Mouse (Mus musculus): ENCODE measurements at regions not wholly inside any gene's neighbourhood (a gene's known extent, or its start where the extent isn't known, plus 50 kb on each side); places are given as distances from the start of the nearest gene placed in this dataset.

GRCm38 (mm10) chr14:64511300-64511699 lies 407.2 kb downstream of the Prss52 start:
- peaks cover 4% of the 10 kb centered on the region for H3K9me3 ChIP-seq (replicated peaks; ENCODE audit: control insufficient read depth, low read length)
- H3K27ac ChIP-seq (ENCODE audit: low read length) = no peak overlapping the region
- H3K9ac ChIP-seq (ENCODE audit: low read length) = no peak overlapping the region
- no peak overlapping the region for H3K4me3 ChIP-seq (ENCODE audit: low read length)
- H3K27me3 ChIP-seq (ENCODE audit: control insufficient read depth, insufficient read depth, low read length) = no peaks in the 10 kb centered on the region
- H3K4me1 ChIP-seq (ENCODE audit: control insufficient read depth, insufficient read depth, low read length) = no peaks in the 10 kb centered on the region
- no peaks in the 10 kb centered on the region for H3K36me3 ChIP-seq (ENCODE audit: control insufficient read depth, insufficient read depth)
- no peak for ATAC-seq (replicated peaks; ENCODE audit: extremely low read depth, insufficient read depth, low FRiP score)
- no peak overlapping the region for H3K4me2 ChIP-seq (ENCODE audit: low read depth, low read length)
- 78% methylated on average over 7 of the region's 7 CpGs for WGBS

DNA sequence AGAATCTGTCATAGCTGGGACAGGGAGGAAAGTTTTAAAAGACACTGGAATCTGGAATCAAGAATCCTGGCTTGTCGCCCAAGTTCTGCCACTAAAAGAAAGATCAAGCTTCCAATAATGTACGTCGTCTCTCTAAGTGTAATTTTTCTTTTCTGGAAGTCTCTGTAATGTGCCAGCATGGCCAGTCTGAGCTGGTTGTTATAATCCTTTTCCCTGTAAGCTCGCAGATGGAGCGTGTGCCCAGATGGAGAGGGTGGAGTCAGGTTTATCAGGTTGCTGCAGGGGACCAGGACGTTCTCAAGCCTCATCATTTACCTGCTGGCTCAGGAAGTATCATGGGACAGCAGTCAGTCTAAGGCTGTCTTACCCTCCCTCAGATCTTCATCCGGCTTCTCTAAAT lies 408.6 kb downstream of the Prss52 start:
- Histone ChIP-seq H3K27me3 (ENCODE audit: control insufficient read depth, insufficient read depth, low read length) (no peaks in the 10 kb centered on the region), H3K9ac (ENCODE audit: low read length) (no peak overlapping the region), H3K9me3 (replicated peaks; ENCODE audit: control insufficient read depth, low read length) (peaks cover 4% of the 10 kb centered on the region), H3K4me1 (ENCODE audit: control insufficient read depth, insufficient read depth, low read length) (no peaks in the 10 kb centered on the region), H3K36me3 (ENCODE audit: control insufficient read depth, insufficient read depth) (no peaks in the 10 kb centered on the region), H3K4me2 (ENCODE audit: low read depth, low read length) (no peak overlapping the region), H3K27ac (ENCODE audit: low read length) (no peak overlapping the region), H3K4me3 (ENCODE audit: low read length) (no peak overlapping the region)
- no peak for ATAC-seq (replicated peaks; ENCODE audit: extremely low read depth, insufficient read depth, low FRiP score)
- 52% methylated on average over 7 of the region's 7 CpGs for WGBS

DNA sequence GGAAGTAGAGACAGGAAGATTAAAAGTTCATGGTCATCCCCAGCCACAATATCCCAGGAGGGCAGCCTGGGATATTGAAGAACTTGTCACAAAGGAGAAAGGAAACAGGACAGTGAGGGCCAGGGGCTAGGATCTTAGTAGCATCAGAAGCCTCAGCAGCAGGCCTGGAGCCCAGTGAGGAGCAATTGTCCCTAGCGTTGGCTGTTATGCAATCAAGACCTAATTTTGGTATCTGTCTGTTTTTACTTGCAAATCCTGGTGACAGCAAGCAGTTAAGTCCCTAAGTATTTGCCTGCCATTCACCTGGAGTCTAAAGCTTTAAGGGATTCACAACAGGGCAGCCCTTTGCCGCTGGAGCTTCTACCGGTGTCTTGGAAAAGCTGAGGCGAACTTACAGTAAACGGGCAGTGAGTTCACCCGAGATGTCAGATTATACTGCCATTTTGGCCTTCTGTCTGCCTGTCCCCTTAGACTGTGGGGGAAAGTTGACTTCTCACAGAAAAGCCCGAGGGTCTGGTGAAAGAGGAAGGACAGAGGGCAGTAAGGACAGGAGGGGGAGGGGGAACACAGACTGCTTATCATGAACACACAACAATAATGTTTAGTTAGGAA lies 413.6 kb downstream of the Prss52 start:
- Histone ChIP-seq H3K9me3 (replicated peaks; ENCODE audit: control insufficient read depth, low read length) (peaks cover 4% of the 10 kb centered on the region), H3K36me3 (ENCODE audit: control insufficient read depth, insufficient read depth) (no peaks in the 10 kb centered on the region), H3K27ac (ENCODE audit: low read length) (no peak overlapping the region), H3K4me1 (ENCODE audit: control insufficient read depth, insufficient read depth, low read length) (no peaks in the 10 kb centered on the region), H3K27me3 (ENCODE audit: control insufficient read depth, insufficient read depth, low read length) (no peaks in the 10 kb centered on the region), H3K4me3 (ENCODE audit: low read length) (no peak overlapping the region), H3K4me2 (ENCODE audit: low read depth, low read length) (no peak overlapping the region), H3K9ac (ENCODE audit: low read length) (no peak overlapping the region)
- 52% methylated on average over 7 of the region's 7 CpGs for WGBS
- ATAC-seq (replicated peaks; ENCODE audit: extremely low read depth, insufficient read depth, low FRiP score) = no peak

DNA sequence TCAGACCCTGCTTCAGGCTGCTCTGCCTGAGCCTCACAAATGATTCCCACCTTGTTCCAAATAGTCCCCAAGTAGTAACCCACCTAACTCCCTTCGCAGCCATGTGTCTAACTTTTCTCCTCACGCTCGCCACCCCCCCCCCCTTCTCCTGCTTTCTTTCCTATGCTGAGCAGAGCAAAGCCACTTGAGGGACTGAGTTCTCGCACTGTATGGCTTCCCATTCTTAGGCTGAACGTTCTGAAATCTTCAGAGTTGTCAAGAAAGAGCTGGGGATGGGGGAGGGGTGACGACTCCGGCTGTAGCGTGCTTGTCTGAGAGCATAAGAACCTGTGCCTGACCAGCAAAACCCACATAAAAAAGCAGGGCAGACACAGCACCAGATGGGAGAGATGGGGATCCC lies 420.6 kb downstream of the Prss52 start:
- Histone ChIP-seq H3K4me3 (ENCODE audit: low read length) (no peak overlapping the region), H3K4me2 (ENCODE audit: low read depth, low read length) (no peak overlapping the region), H3K36me3 (ENCODE audit: control insufficient read depth, insufficient read depth) (no peaks in the 10 kb centered on the region), H3K9ac (ENCODE audit: low read length) (no peak overlapping the region), H3K4me1 (ENCODE audit: control insufficient read depth, insufficient read depth, low read length) (no peaks in the 10 kb centered on the region), H3K27me3 (ENCODE audit: control insufficient read depth, insufficient read depth, low read length) (no peaks in the 10 kb centered on the region), H3K9me3 (replicated peaks; ENCODE audit: control insufficient read depth, low read length) (no peaks in the 10 kb centered on the region), H3K27ac (ENCODE audit: low read length) (no peak overlapping the region)
- no peak for ATAC-seq (replicated peaks; ENCODE audit: extremely low read depth, insufficient read depth, low FRiP score)
- 46% methylated on average over 8 of the region's 8 CpGs for WGBS

GRCm38 (mm10) chr14:64525302-64526078 lies 421.4 kb downstream of the Prss52 start:
- no peaks in the 10 kb centered on the region for H3K36me3 ChIP-seq (ENCODE audit: control insufficient read depth, insufficient read depth)
- H3K9ac ChIP-seq (ENCODE audit: low read length) = no peak overlapping the region
- no peak overlapping the region for H3K4me2 ChIP-seq (ENCODE audit: low read depth, low read length)
- H3K4me3 ChIP-seq (ENCODE audit: low read length) = no peak overlapping the region
- no peak overlapping the region for H3K27ac ChIP-seq (ENCODE audit: low read length)
- H3K4me1 ChIP-seq (ENCODE audit: control insufficient read depth, insufficient read depth, low read length) = no peaks in the 10 kb centered on the region
- WGBS = 54% methylated on average over 10 of the region's 10 CpGs
- H3K9me3 ChIP-seq (replicated peaks; ENCODE audit: control insufficient read depth, low read length) = no peaks in the 10 kb centered on the region
- ATAC-seq (replicated peaks; ENCODE audit: extremely low read depth, insufficient read depth, low FRiP score) = no peak
- no peaks in the 10 kb centered on the region for H3K27me3 ChIP-seq (ENCODE audit: control insufficient read depth, insufficient read depth, low read length)

- no peaks in the 10 kb centered on the region for H3K4me1 ChIP-seq (ENCODE audit: control insufficient read depth, insufficient read depth, low read length)
- WGBS = 40% methylated on average over 3 of the region's 3 CpGs
Measured at GRCm38 (mm10) chr14:64530541-64530940, 426.5 kb downstream of the Prss52 start.

GRCm38 (mm10) chr14:64531221-64531949 lies 427.3 kb downstream of the Prss52 start:
- Histone ChIP-seq H3K4me3 (ENCODE audit: low read length) (no peak overlapping the region), H3K27me3 (ENCODE audit: control insufficient read depth, insufficient read depth, low read length) (no peaks in the 10 kb centered on the region), H3K4me2 (ENCODE audit: low read depth, low read length) (no peak overlapping the region), H3K9ac (ENCODE audit: low read length) (no peak overlapping the region), H3K36me3 (ENCODE audit: control insufficient read depth, insufficient read depth) (no peaks in the 10 kb centered on the region), H3K27ac (ENCODE audit: low read length) (no peak overlapping the region), H3K9me3 (replicated peaks; ENCODE audit: control insufficient read depth, low read length) (no peaks in the 10 kb centered on the region), H3K4me1 (ENCODE audit: control insufficient read depth, insufficient read depth, low read length) (no peaks in the 10 kb centered on the region)
- no peak for ATAC-seq (replicated peaks; ENCODE audit: extremely low read depth, insufficient read depth, low FRiP score)
- WGBS = 50% methylated on average over 7 of the region's 7 CpGs

More at GRCm38 (mm10) chr14:64530541-64530940, 426.5 kb downstream of the Prss52 start:
- H3K9me3 ChIP-seq (replicated peaks; ENCODE audit: control insufficient read depth, low read length) = no peaks in the 10 kb centered on the region
- H3K4me3 ChIP-seq (ENCODE audit: low read length) = no peak overlapping the region
- no peak overlapping the region for H3K9ac ChIP-seq (ENCODE audit: low read length)
- no peak overlapping the region for H3K27ac ChIP-seq (ENCODE audit: low read length)
- H3K4me2 ChIP-seq (ENCODE audit: low read depth, low read length) = no peak overlapping the region
- H3K27me3 ChIP-seq (ENCODE audit: control insufficient read depth, insufficient read depth, low read length) = no peaks in the 10 kb centered on the region
- ATAC-seq (replicated peaks; ENCODE audit: extremely low read depth, insufficient read depth, low FRiP score) = no peak
- no peaks in the 10 kb centered on the region for H3K36me3 ChIP-seq (ENCODE audit: control insufficient read depth, insufficient read depth)

GRCm38 (mm10) chr14:64532351-64532750 lies 428.3 kb downstream of the Prss52 start:
- no peaks in the 10 kb centered on the region for H3K36me3 ChIP-seq (ENCODE audit: control insufficient read depth, insufficient read depth)
- H3K9ac ChIP-seq (ENCODE audit: low read length) = no peak overlapping the region
- H3K4me2 ChIP-seq (ENCODE audit: low read depth, low read length) = no peak overlapping the region
- no peaks in the 10 kb centered on the region for H3K27me3 ChIP-seq (ENCODE audit: control insufficient read depth, insufficient read depth, low read length)
- H3K9me3 ChIP-seq (replicated peaks; ENCODE audit: control insufficient read depth, low read length) = no peaks in the 10 kb centered on the region
- no peaks in the 10 kb centered on the region for H3K4me1 ChIP-seq (ENCODE audit: control insufficient read depth, insufficient read depth, low read length)
- no peak overlapping the region for H3K27ac ChIP-seq (ENCODE audit: low read length)
- ATAC-seq (replicated peaks; ENCODE audit: extremely low read depth, insufficient read depth, low FRiP score) = no peak
- H3K4me3 ChIP-seq (ENCODE audit: low read length) = no peak overlapping the region
- WGBS = 79% methylated on average over 5 of the region's 5 CpGs

DNA sequence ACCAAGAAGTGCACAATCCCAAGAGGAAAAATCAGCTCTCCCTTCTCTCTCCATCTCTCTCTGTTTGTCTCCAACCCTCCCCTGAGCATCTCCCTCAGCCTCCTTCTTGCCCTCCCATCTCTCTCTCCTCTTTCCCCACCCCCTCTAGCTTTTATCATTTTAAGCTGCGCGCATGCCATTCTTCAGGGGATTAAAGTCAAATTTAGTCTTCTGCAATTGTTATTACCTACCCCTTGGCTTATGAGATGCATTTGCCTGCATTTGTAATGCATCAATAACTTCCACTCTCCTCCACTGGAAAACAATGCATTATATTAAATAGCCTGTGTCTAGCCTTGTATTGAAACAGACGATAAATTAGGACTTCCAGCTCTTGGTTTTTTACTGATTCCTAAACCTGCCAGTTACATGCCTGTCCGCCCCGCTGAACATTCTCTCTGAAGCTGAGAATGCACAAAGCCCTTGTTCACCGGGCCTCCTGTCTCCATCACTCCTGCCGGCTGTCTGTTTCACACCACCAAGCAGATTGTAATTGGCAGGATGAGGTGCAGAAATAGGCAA lies 429.6 kb downstream of the Prss52 start:
- no peak overlapping the region for H3K4me3 ChIP-seq (ENCODE audit: low read length)
- no peak overlapping the region for H3K27ac ChIP-seq (ENCODE audit: low read length)
- H3K27me3 ChIP-seq (ENCODE audit: control insufficient read depth, insufficient read depth, low read length) = no peaks in the 10 kb centered on the region
- no peak for ATAC-seq (replicated peaks; ENCODE audit: extremely low read depth, insufficient read depth, low FRiP score)
- H3K9ac ChIP-seq (ENCODE audit: low read length) = no peak overlapping the region
- H3K36me3 ChIP-seq (ENCODE audit: control insufficient read depth, insufficient read depth) = no peaks in the 10 kb centered on the region
- H3K4me1 ChIP-seq (ENCODE audit: control insufficient read depth, insufficient read depth, low read length) = no peaks in the 10 kb centered on the region
- WGBS = 42% methylated on average over 7 of the region's 7 CpGs
- H3K9me3 ChIP-seq (replicated peaks; ENCODE audit: control insufficient read depth, low read length) = no peaks in the 10 kb centered on the region
- H3K4me2 ChIP-seq (ENCODE audit: low read depth, low read length) = no peak overlapping the region
